Mouse (Mus musculus): ENCODE results near the gene Slc10a7. TPM values are rescaled to one million over a fixed set of nuclear protein-coding genes. Genes with fewer than 3 reads are reported as not detected.
"Not testable (repeated sequence)": the region's sequence is repeated elsewhere in the genome, so short reads cannot be mapped to it uniquely, and the experiment has no call there.

The Slc10a7 gene
- total RNA-seq (2021) = 10 to 100 TPM; 14.4 to 15.9 TPM
- long read RNA-seq, experiment 1, transcript Slc10a7-201 (12 exons, 3,595 nt) = major isoform, 11 of 18 reads
- long read RNA-seq, experiment 1, partial matches to known transcripts = 0 of 18 reads
- long read RNA-seq, experiment 1, other reads (novel, unspliced or antisense) = 7 of 18 reads
- long read RNA-seq, experiment 2, transcript Slc10a7-201 (12 exons, 3,595 nt) = major isoform, 8 of 18 reads
- long read RNA-seq, experiment 2, partial matches to known transcripts = 1 of 18 reads
- long read RNA-seq, experiment 2, other reads (novel, unspliced or antisense) = 9 of 18 reads

DNA sequence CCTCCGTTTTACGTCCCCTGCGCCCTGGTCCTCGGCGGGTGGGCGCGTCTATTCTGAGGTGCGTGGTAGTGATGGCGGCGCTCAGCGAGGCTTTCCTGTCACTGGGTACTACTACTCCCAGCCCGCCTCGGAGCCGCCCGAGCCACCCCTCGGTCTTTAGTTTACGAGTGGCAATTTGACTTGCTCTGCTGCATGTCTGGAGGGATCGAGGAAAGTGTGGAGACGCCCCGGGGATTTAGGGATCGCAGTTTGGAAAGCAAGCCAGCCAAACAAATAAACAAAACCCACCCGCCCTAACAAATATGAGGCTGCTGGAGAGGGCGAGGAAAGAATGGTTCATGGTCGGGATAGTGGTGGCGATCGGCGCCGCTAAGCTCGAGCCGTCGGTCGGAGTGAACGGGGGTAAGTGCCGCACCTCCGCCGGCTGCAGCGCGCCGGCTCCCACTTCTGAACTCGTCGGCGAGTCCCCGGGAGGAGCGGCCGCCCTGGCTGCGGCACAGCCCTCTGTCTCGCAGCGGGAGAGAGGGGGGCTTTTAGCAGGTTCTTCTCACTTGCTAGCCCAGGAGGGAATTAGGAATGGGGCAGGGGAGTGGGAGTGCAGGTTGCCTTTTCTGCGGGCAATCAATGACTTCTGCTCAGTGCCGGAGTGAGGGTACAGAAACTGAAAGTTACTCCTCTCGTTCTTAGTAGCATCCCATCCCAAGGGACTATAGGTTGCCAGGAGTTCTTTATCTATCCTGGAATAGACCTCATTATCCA, at the start of gene Slc10a7:
Gene Slc10a7 (plus strand): TSS at position 74 of the 759 bp plus-strand sequence.
- peak; percentile 75 to 79 for DNase-seq (ENCODE audit: low spot score in 2 of 2)

DNA sequence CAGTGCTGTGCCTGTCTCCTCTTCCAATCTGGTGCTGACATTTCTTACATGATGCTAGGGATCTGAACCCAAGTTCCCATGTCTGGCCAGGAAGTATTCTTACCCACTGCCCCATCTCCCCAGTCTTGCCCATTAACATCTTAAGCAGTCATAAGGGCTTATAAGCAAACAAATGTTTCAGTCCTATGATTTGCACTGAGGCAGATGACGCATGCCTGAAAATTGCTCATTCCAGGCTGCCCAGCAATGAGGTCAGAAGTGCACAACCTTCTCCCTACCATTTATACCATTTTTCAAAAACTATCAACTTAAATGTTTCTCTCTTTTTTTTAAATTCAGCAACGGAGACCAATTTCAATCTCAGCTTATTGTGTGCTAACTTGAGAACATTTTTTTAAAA, 45.2 kb upstream of the Slc10a7 start:
- DNase-seq (ENCODE audit: low spot score in 2 of 2) = no peak

DNA sequence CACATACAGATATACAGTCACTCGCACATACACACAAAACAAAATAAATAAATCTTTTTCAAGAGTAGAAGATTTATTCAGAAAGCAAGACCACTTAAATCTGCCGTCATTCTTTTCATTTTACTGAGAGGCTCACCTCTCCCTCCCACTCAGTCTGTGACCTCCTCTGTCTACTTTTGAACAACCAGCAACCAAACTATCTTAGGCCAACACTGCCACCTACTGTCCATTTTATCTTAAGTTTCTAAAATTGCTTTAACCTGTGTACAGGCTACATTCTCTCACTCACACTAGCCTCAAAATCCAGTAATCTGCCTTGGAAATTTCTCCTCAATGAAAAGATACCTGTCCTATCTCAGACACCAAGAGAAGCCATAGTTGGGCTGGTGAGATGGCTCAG, 41.3 kb upstream of the Slc10a7 start:
- no peak for DNase-seq (ENCODE audit: low spot score in 2 of 2)

DNA sequence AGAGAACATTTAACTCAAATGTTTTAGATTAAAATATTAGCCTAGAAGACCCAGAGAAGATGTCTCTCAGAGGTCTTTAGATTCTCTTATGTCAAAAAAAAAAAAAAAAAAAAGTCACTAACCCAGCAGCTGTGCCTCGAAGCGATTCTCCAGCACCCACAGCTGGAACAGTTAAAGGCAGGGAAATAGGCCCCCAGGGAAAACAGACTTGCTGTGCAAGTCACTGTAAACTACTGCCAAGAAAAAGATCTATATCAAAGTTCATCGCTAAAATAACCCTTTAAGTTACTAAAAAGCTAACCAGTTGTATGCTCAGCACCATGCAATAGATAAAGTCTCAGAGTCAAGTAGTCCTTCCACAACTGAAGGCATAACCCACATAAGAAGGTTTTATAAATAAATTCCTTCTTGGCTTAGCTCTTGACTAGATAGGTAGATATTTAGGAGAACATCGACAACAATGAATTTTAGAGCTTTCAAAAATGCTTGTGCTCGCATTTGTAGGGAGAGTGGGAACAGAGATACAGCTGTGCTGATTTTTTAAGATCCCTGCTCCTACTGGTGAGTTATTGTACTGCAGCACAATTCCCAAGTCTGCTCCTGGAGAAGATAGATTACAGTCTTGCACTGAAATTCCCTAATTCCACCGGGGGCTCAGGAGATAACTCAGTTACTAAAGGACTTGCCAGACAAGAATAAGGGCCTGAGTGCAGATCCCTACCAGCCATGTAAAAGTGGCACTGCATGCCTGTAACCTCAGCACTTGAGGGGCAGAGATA, 31.9 kb upstream of the Slc10a7 start:
- DNase-seq (ENCODE audit: low spot score in 2 of 2) = no peak

DNA sequence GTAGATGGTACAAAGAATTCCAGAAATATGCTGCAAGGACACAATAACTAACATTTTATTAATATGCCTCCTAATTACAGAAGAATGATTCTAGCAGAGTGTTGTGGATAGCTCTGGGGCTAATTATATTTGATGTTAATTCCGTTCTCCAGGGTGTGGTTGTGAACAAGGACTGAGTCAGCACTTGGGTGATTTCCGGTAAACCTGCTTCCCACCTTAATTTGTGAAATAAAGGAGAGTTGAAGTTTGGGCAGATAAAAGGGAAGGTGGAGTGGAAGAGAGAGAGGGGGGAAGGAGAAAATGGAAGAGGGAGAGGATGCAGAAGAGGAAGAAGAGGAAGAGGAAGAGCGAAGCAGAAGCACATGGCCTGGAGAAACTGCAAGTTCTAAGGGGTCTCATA, 19.4 kb upstream of the Slc10a7 start:
- no peak for DNase-seq (ENCODE audit: low spot score in 2 of 2)

DNA sequence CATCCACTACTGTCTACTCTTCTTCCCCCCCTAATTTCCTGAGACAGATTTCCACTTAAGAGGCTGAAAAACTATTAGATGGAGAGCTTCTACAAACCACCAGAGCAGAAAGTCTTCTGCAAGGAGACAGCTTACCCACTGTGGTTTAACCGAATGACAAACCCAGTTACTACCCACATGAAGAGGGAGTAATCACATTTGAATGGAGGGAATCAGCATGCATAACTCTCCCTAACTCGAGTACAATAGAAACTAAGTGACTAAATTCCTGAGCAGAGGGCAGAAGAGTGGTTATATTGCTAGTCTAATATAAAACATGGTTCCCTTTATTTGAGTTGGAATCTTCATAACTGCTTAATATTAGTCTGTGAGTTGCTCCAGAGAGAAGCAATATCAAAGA, 16.1 kb upstream of the Slc10a7 start:
- DNase-seq (ENCODE audit: low spot score in 2 of 2) = no peak

DNA sequence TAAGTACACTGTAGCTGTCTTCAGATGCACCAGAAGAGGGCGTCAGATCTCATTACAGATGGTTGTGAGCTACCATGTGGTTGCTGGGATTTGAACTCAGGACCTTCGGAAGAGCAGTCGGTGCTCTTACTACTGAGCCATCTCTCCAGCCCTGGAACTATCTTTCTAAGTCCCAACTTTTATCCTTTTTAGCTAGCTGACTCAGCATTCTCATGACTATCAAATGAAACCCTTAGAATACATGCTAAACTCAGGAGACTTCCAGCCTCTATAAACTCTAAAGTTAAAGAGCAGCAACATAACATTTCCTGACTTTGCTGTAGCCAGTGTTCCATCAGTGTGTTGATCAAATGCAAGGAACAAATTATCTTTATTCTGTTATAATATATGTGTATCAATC, 12.9 kb upstream of the Slc10a7 start:
- not testable (repeated sequence) for DNase-seq (ENCODE audit: low spot score in 2 of 2)

DNA sequence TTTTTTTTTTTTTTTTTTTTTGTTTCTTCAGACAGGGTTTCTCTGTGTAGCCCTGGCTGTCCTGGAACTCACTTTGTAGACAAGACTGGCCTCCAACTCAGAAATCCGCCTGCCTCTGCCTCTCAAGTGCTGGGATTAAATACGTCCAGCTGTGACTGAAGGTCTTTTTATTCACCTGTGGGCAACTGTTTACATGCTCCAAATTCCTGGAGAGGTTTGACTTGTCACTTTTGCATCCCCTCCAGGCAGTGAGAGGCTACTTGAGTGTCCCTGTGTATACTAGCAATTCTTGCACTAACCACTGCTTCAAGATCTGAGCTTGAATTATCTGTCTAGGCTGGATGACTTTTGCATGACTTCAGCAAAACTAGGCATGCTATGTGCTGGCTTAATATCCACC, 6.4 kb upstream of the Slc10a7 start:
- no peak for DNase-seq (ENCODE audit: low spot score in 2 of 2)

DNA sequence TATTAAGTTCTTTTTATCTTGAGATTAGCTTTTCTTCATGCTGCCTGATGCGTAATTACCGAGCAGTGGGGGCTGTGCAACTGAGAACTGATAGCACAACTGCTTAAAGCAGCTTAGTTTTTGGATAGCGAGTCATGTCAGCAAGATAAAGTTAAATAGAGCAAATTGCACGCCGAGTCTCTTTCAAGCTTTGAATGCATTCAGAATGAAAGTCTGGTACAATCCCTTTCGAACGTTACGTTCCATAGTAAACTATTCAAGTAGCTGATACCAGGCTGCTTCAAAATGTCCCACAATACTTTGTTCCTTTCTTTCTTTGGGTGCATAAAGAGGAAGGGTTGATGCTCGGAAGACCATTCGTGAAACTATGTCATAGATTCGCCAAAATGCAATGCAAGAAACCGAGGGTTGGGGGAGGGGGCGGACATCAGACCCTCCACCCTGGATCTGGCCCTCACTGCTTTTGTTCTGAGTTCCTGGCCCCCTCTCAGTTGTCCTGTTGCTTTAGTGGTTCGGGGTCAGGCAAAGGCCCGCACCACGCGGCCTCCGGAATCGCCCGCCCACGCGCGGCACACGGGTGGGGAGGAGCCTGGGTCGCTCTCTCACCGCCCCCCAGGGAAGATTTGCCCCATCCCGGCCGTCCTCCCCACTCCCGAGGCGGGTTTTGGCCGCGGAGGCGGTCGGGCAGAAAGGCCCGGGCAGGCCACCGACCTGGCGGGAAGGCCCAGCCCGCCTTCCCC, 997 bp upstream of the Slc10a7 start:
- DNase-seq (ENCODE audit: low spot score in 2 of 2) = peak; percentile 59 to 66

DNA sequence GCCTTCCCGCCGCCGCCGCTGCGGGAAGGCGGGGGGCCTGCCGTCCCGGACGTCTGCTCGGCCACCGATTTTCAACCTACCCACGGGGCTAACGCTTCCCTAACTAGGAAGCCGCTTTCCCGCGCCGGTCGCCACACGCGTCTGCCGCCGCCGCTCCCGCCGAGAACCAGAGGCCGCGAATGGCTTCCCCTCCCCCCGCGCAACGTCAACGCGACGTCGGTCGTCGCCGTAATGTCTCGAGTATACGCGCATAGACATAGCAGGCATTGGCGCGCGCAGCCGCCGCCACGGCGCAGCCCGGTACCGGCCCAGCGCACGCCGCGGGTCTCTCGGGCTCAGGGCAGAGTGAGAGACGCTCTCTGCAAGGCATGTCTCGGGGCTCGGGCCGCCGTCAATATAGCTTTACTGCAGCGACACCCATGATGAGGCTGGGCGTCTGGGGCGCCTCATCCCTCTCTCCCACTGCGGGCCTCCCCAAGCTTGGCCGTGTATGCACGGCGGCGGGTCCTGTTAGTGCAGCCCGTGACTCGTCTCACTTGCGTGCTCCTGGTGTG, 350 bp upstream of the Slc10a7 start, which contains the start of gene Rbmxl1:
Gene Rbmxl1 (minus strand): TSS at position 180 of the 554 bp plus-strand sequence.
- peak; percentile 92 to 95 for DNase-seq (ENCODE audit: low spot score in 2 of 2)

DNA sequence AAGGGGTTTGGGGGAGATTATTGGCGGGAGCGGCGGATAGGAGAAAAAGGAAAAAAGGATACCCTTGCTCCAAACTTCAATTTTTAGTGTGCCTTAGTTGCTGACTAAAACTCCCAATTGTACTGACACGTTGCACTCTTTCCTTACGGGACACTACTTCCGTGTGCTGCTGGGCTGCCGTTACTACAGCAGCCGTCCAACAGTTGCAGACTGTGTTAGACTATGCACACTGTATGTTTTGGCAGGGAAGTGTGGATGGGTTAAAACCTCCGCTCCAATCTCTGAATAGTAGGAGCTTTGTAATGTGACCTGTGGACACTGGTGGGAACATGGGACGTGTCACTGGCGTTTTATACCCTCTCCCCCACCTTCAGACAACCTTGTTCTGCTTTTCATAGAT, 948 bp downstream of the Slc10a7 start:
- DNase-seq (ENCODE audit: low spot score in 2 of 2) = no peak

DNA sequence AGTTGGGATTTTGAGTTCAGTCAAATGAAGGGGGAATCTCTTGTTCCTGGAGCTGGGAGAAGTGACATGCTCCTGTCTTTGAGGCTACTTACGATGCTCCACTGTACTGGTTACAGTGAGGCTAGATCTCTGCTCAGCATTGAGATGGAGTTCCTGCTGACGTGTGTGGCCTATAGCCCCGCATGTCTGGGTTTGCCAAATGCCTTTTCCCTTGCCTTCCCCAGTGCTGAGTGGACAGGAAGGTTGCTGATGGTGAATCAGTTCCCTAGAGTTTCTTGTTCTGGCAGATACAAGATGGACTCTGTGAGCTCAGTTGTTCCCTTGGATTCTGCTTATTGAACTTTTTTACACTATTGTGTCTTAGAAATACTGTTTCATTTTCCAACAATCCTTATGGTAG, 1.8 kb downstream of the Slc10a7 start:
- DNase-seq (ENCODE audit: low spot score in 2 of 2) = no peak

DNA sequence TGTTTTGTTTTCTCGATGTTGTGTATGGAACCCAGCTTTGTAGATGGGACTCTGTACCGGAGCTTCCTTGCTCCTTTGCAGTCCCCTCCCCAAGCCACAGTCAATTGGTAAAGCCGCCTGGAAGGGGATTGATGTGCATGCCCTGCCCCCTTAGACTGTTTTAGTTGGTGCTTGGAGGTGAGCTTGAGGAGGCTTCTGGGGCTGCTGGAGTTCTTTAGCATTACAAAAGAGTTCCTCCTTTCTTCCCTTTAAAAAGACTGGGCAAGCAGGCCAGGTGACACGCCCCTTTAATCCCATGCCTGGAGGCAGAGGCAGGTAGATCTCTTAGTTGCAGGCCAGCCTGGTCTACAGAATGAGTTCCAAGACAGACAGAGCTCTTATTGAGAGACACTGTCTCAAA, 4.0 kb downstream of the Slc10a7 start:
- no peak for DNase-seq (ENCODE audit: low spot score in 2 of 2)

DNA sequence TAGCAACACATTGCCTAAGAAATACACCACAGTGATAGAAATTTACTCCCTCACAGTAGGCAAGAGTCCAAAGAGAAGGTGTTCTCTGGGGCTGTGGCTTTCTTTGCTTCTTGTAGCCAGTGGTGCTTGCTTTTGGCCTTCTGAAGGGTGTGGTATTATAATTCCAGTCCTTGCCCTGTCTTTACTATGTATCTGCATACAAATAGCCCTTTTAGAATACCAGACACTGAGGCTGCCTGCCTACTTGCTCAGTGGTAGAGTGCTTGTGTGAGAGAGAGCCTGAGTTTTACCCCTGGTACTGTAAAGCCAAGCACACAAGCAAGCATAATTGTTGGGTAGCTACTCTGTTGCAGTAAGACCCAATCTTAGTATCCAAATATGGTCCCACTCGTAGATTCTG, 5.6 kb downstream of the Slc10a7 start:
- DNase-seq (ENCODE audit: low spot score in 2 of 2) = no peak

DNA sequence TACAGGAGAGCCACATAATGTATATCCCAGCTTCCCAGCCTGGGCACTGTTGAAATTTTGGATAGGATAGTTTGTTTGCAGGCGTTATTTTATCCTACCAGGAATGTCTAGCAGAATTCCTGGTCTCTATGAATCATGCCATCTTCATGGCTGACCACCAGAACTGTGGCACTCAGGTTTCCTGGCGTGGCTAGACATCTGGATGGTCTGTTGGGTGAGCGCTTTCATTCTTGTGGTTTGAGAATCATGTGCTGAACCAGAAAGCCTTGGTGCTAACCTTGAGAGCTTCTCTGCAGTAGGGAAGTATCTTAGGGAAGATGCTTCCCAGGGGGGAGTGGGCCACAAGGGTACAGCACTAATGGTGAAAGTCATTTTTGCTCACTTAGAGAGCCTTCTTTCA, 6.0 kb downstream of the Slc10a7 start:
- DNase-seq (ENCODE audit: low spot score in 2 of 2) = no peak

DNA sequence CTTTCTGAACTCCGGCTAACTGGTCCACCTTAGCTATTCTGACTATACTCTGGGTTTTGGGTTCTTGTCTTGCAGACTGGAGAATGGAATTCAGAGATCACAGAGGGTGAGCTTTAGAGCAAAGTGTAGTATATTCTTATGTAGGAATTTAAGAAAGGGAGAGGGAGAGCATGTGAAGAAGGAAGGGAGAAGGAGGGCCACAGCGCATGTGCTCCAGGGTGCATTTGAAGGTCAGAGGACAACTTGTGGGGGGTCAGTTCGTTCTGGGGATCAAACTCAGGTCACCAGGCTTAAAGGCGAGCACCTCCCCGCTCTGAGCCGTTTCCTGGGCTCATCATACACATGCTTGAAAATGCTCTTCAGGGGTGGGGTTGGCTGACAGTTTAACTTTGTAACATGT, 24.8 kb downstream of the Slc10a7 start:
- no peak for DNase-seq (ENCODE audit: low spot score in 2 of 2)

DNA sequence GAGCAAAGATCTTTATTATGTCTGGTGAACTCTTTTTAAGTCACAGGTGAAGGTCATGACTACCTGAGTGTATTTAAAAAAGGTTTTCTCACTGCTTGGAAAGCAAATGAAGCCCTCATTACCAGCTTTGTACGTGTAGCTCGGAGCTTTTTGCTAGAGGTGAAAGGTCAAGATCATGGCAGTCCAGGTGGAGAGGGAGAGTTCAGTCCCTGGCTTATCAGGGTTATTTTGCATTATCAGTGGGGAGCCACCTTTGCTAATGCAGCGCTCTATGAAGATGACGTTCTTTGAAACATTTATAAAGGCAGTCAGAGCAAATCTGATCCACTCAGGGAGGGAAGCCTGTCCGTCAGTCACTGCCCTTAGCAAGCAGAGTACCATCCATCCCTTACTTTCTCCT, 27.6 kb downstream of the Slc10a7 start:
- DNase-seq (ENCODE audit: low spot score in 2 of 2) = no peak

DNA sequence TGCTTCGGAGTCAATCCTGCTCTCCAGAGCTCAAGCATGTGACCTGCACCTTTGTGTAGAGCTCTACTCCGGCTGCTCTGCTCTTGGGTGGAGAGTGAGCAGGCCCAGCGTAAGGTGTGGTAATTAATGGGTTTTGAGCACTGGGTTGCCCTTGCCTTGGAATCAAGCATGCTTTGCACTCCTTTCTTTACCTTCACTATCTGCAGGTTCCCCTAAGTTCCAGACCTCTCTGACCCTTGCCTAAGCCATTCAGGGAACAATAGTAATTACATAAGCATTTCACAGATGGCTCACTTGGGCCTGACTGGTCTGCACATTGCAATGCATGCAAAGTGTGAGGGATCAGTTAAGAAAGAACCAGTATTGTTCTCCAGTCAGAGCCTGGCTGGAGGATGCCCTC, 28.6 kb downstream of the Slc10a7 start:
- DNase-seq (ENCODE audit: low spot score in 2 of 2) = no peak

DNA sequence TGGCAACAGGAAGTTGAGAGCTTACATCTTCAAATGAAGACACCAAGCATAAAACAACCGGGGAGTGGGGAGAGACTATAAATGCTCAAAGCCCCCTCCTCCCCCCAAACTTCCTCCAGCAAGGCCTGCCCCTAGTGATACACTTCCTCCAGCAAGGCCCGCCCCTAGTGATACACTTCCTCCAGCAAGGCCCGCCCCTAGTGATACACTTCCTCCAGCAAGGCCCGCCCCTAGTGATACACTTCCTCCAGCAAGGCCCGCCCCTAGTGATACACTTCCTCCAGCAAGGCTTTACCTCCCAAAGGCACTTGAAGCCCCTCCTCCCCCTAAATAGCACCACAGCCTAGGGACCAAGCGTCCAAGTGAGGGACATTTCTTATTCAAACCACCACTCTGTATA, 33.5 kb downstream of the Slc10a7 start:
- not testable (repeated sequence) for DNase-seq (ENCODE audit: low spot score in 2 of 2)

DNA sequence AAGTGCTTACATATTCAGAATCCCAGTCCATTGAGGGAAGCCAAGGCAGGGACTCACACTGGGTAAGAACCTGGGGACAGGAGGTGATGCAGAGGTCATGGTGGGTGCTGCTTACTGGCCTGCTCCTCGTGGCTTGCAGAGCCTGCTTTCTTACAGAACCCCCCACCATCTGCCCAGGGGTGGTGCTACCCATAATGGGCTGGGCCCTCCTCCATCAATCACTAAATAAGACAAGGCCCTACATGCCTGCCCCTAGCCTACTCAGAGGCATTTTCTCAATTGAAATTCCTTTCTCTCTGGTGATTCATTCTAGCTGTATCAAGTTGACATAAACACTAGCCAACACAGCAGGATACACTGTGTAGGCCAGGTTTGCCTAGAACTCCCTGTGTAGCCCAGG, 34.5 kb downstream of the Slc10a7 start:
- no peak for DNase-seq (ENCODE audit: low spot score in 2 of 2)

DNA sequence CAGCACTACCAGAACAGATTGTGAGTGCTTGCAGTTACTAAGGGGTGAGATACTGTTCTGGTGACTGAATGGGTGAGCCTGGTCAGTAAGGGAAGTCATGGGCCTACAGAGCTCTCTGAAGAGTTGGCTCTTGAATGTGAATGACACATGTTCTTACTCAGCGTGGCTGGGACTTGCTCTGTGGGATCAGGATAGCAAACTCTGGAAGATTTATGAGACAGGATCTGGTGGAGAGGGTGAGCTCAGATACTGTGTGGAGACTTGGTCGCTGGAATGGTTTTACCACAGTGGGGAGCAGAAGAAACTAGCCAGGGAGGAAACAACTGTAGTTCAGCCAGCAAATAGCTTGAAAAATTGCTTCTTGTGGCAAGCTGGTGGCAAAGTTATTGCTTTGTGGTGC, 35.4 kb downstream of the Slc10a7 start:
- no peak for DNase-seq (ENCODE audit: low spot score in 2 of 2)

Measured in adrenal gland, adult 18-20 months (tissue).